In genomic region chr2:29669711-29670110, GRCm38 (mm10) we compare ENCODE assay signal across 9 mouse cellular contexts. TPM values are rescaled to one million over a fixed set of nuclear protein-coding genes. Genes with fewer than 3 reads are reported as not detected.
DNase-seq lines count a peak whose midpoint lies in the region; ATAC-seq and TF ChIP-seq lines count a peak whose summit lies in the region.
"Had no signal": no experiment of that assay in that cellular context is flagged by ENCODE, and none has a peak within 500 bp of the region (broad histone marks: within the 10 kb centered on the region; RNA-seq: fewer than 3 reads in every experiment).

No protein-coding gene starts in this region.

- DNase-seq in forebrain, embryonic 11.5 days (ENCODE audit: low spot score), result no peak
- DNase-seq in layer of hippocampus, adult 2 months (ENCODE audit: low spot score in 2 of 2), result no peak
- DNase-seq in layer of hippocampus, adult 11-12 months (ENCODE audit: low spot score), result no peak
- peak; percentile 86 for DNase-seq in NIH3T3 (ENCODE audit: low read depth)
- peak; percentile 42 for DNase-seq in lung, postnatal 25 days (ENCODE audit: low spot score)
- no peak for DNase-seq in ovary, postnatal 36 days (ENCODE audit: low spot score)
- DNase-seq in right cerebral cortex, postnatal 4 days, result no peak

- H3K4me3 ChIP-seq in forebrain, embryonic 13.5 days, result no peak overlapping the region
- no peak overlapping the region for H3K4me3 ChIP-seq in forebrain, embryonic 11.5 days (ENCODE audit: low read depth, low read length)
- H3K4me3 ChIP-seq in layer of hippocampus, adult 2 months, result no peak overlapping the region

- H3K27me3 ChIP-seq in forebrain, embryonic 13.5 days, result no peaks in the 10 kb centered on the region
- no peaks in the 10 kb centered on the region for H3K27me3 ChIP-seq in forebrain, embryonic 11.5 days (ENCODE audit: control insufficient read depth, insufficient read depth, low read length)

- no peak overlapping the region for H3K9ac ChIP-seq in forebrain, embryonic 13.5 days
- no peak overlapping the region for H3K9ac ChIP-seq in forebrain, embryonic 11.5 days (ENCODE audit: low read length)
- H3K9ac ChIP-seq: liver, embryonic 14.5 days had no signal

- peaks cover 49% of the 10 kb centered on the region for H3K4me1 ChIP-seq in forebrain, embryonic 13.5 days
- H3K4me1 ChIP-seq in forebrain, embryonic 11.5 days (replicated peaks; ENCODE audit: control insufficient read depth, insufficient read depth, low read length), result 0 out of 2 replicates have a peak, but pooled peaks cover 2% of the 10 kb centered on the region

- H3K36me3 ChIP-seq in forebrain, embryonic 13.5 days (ENCODE audit: poor library complexity, severe bottlenecking), result no peaks in the 10 kb centered on the region
- H3K36me3 ChIP-seq in forebrain, embryonic 11.5 days (ENCODE audit: control insufficient read depth, insufficient read depth, low read length), result no peaks in the 10 kb centered on the region

- no peaks in the 10 kb centered on the region for H3K9me3 ChIP-seq in forebrain, embryonic 13.5 days (replicated peaks)
- no peaks in the 10 kb centered on the region for H3K9me3 ChIP-seq in forebrain, embryonic 11.5 days (ENCODE audit: control insufficient read depth, low read length)

- ATAC-seq in forebrain, embryonic 13.5 days, result no peak
- ATAC-seq in forebrain, embryonic 11.5 days (replicated peaks; ENCODE audit: low FRiP score), result no peak

- peak overlapping the region; percentile 57 for H3K27ac ChIP-seq in forebrain, embryonic 13.5 days
- H3K27ac ChIP-seq in forebrain, embryonic 11.5 days (ENCODE audit: low read depth, low read length), result no peak overlapping the region
- H3K27ac ChIP-seq in layer of hippocampus, adult 2 months, result peak overlapping the region; percentile 89
- H3K27ac ChIP-seq: liver, embryonic 14.5 days had no signal

- no peak for TF ChIP-seq CTCF in layer of hippocampus, adult 2 months (conservative IDR thresholded peaks at IDR 0.05)

- H3K4me2 ChIP-seq in forebrain, embryonic 13.5 days, result no peak overlapping the region
- no peak overlapping the region for H3K4me2 ChIP-seq in forebrain, embryonic 11.5 days (ENCODE audit: low read depth, low read length, severe bottlenecking)

RNA-seq across cellular contexts. Expression of gene Rapgef1, which starts 50.2 kb away (rescaled TPM):
- polyA plus RNA-seq in forebrain, embryonic 13.5 days (2015; fragmentation: Nextera tagmentation; extraction: Ambion mirVana), result 17.8 and 19.2 TPM in 2 replicates
- polyA plus RNA-seq in forebrain, embryonic 11.5 days (2014; fragmentation: Nextera tagmentation; extraction: Ambion mirVana), result 23.0 and 26.2 TPM in 2 replicates
- 10 to 100 TPM; 91.3 to 94.9 TPM for total RNA-seq in layer of hippocampus, adult 2 months (2021)

Comparison
In these comparisons a context has a peak if more than half of its experiments do, and no peak if none do; other contexts are left out.
1. DNase-seq: peak in NIH3T3 (single experiment) and lung, postnatal 25 days (single experiment); none in forebrain, embryonic 11.5 days (single experiment), layer of hippocampus, adult 2 months (0 of 2), layer of hippocampus, adult 11-12 months (single experiment), ovary, postnatal 36 days (single experiment) and right cerebral cortex, postnatal 4 days (single experiment).